Comparison of ENCODE assay signal across 25 mouse cellular contexts in genomic region chr4:82452905-82453304, GRCm38 (mm10).
"Had no signal": no experiment of that assay in that cellular context is flagged by ENCODE, and none has a peak within 500 bp of the region (broad histone marks: within the 10 kb centered on the region; RNA-seq: fewer than 3 reads in every experiment).

No protein-coding gene starts in this region.

- H3K4me3 ChIP-seq: gastrocnemius, adult 2 months; heart, embryonic 10.5 days; heart, embryonic 12.5 days; heart, embryonic 15.5 days; hindbrain, embryonic 10.5 days; hindbrain, embryonic 12.5 days; intestine, embryonic 15.5 days; layer of hippocampus, adult 2 months; left cerebral cortex, adult 2 months; limb, embryonic 10.5 days; limb, embryonic 12.5 days; liver, embryonic 13.5 days had no signal

- H3K9me3 ChIP-seq: heart, embryonic 10.5 days; heart, embryonic 12.5 days; heart, embryonic 15.5 days; hindbrain, embryonic 10.5 days; hindbrain, embryonic 12.5 days; intestine, embryonic 15.5 days; limb, embryonic 10.5 days; limb, embryonic 12.5 days; liver, embryonic 13.5 days had no signal

- H3K36me3 ChIP-seq: heart, embryonic 15.5 days; hindbrain, embryonic 10.5 days; hindbrain, embryonic 12.5 days; intestine, embryonic 15.5 days; limb, embryonic 10.5 days; limb, embryonic 12.5 days; liver, embryonic 13.5 days had no signal

- H3K4me2 ChIP-seq: heart, embryonic 12.5 days; heart, embryonic 15.5 days; hindbrain, embryonic 12.5 days; hindbrain, embryonic 14.5 days; intestine, embryonic 15.5 days; limb, embryonic 12.5 days; liver, embryonic 13.5 days had no signal

- ATAC-seq: hindbrain, embryonic 16.5 days; inflammation-experienced regulatory T-cells, adult 6 months; intestine, embryonic 15.5 days; intestine, postnatal 0 days had no signal

- H3K27ac ChIP-seq: heart, embryonic 10.5 days; heart, embryonic 15.5 days; hindbrain, embryonic 10.5 days; hindbrain, embryonic 12.5 days; hindbrain, embryonic 14.5 days; intestine, embryonic 15.5 days; layer of hippocampus, adult 2 months; left cerebral cortex, adult 2 months; limb, embryonic 10.5 days; limb, embryonic 12.5 days; liver, embryonic 13.5 days had no signal

- H3K9ac ChIP-seq: heart, embryonic 12.5 days; heart, embryonic 15.5 days; hindbrain, embryonic 12.5 days; hindbrain, embryonic 14.5 days; intestine, embryonic 15.5 days; limb, embryonic 12.5 days; liver, embryonic 13.5 days had no signal

- H3K4me1 ChIP-seq: hindbrain, embryonic 10.5 days had no signal

- H3K27me3 ChIP-seq: heart, embryonic 12.5 days; heart, embryonic 15.5 days; hindbrain, embryonic 12.5 days; intestine, embryonic 15.5 days; limb, embryonic 12.5 days; liver, embryonic 13.5 days had no signal

- DNase-seq: gastrocnemius, adult 2 months; gastrocnemius, postnatal 10 days; gastrocnemius, postnatal 25 days; heart, adult 18-20 months; heart, postnatal 4 days; kidney, adult 18-20 months; kidney, adult 8-10 months; kidney, postnatal 10 days; kidney, postnatal 25 days; kidney, postnatal 4 days; liver, embryonic 13.5 days had no signal
